Mouse (Mus musculus) midbrain, embryonic 13.5 days (tissue): ENCODE measurements around the gene Ppp4r3a. TPM values are rescaled to one million over a fixed set of nuclear protein-coding genes. Genes with fewer than 3 reads are reported as not detected.
"Not testable (repeated sequence)": the region's sequence is repeated elsewhere in the genome, so short reads cannot be mapped to it uniquely, and the experiment has no call there.

Experiments
- ATAC-seq: fragments of 200-750 bp; cut with Nextera tagmentation; 2 replicates; pipeline ENCODE4 v1.8.0; 2017; ENCODE audit warnings: mild to moderate bottlenecking, moderate TSS enrichment, moderate library complexity
- H3K27ac ChIP-seq: fragments of 300-500 bp; sonication (generic); 2 replicates; pipeline ENCODE4 v1.5.1; 2015; ENCODE audit warnings: inconsistent platforms, mild to moderate bottlenecking, moderate library complexity
- H3K27me3 ChIP-seq: fragments of 300-500 bp; sonication (generic); 2 replicates; pipeline ENCODE4 v1.6.1; 2015; ENCODE audit warnings: mild to moderate bottlenecking, inconsistent platforms
- H3K36me3 ChIP-seq: fragments of 300-500 bp; sonication (generic); 2 replicates; pipeline ENCODE4 v1.6.1; 2015; ENCODE audit warnings: mild to moderate bottlenecking, inconsistent platforms
- H3K4me1 ChIP-seq: fragments of 300-500 bp; sonication (generic); replicated peaks from 2 replicates; pipeline ENCODE4 v1.6.1; 2015; ENCODE audit warnings: inconsistent platforms
- H3K4me2 ChIP-seq: fragments of 300-500 bp; sonication (generic); replicated peaks from 2 replicates; pipeline ENCODE4 v1.6.1; 2015; ENCODE audit warnings: moderate library complexity, mild to moderate bottlenecking, inconsistent platforms
- H3K4me3 ChIP-seq: fragments of 300-500 bp; sonication (generic); replicated peaks from 2 replicates; pipeline ENCODE4 v1.5.1; 2015; ENCODE audit warnings: mild to moderate bottlenecking, inconsistent platforms
- H3K9ac ChIP-seq: fragments of 300-500 bp; sonication (generic); replicated peaks from 2 replicates; pipeline ENCODE4 v1.6.1; 2015; ENCODE audit warnings: mild to moderate bottlenecking, inconsistent platforms
- H3K9me3 ChIP-seq: fragments of 300-500 bp; sonication (generic); 2 replicates; pipeline ENCODE4 v1.6.1; 2016; ENCODE audit warnings: mild to moderate bottlenecking, inconsistent platforms
- whole genome bisulfite sequencing: fragments of 180-500 bp; shearing (Covaris S2); methylation state at CpG from one replicate; pipeline ENCODE4 v1.1.7; 2015; 5-methylcytosine and 5-hydroxymethylcytosine counted together
- polyA plus RNA-seq: library from polyadenylated mRNA; unstranded; fragments of >200 nt; fragmentation: Nextera tagmentation; extraction: Ambion mirVana; gene quantifications from 2 replicates; pipeline ENCODE4 v1.2.1, GENCODE M21; 2015

The Ppp4r3a gene
- polyA plus RNA-seq, 1 experiment from 2014 or later: 37.6 TPM

GRCm38 (mm10) chr12:101019031-101019430 is 64.5 kb downstream of the Ppp4r3a start:
- ATAC-seq: no peak
- Histone ChIP-seq H3K4me3 (no peak overlapping the region), H3K27ac (peak overlapping the region; percentile 59; the same call in 1 of the 2 replicates), H3K27me3 (0 out of 2 replicates have a peak, but pooled peaks cover 2% of the 10 kb centered on the region), H3K9me3 (no peaks in the 10 kb centered on the region), H3K4me1 (peaks cover 69% of the 10 kb centered on the region), H3K4me2 (no peak overlapping the region), H3K9ac (no peak overlapping the region), H3K36me3 (peaks cover 15% of the 10 kb centered on the region)
- WGBS: 23% methylated on average over 5 of the region's 5 CpGs

- no peak overlapping the region for H3K4me3 ChIP-seq
- 0 out of 2 replicates have a peak, but pooled peaks cover 2% of the 10 kb centered on the region for H3K27me3 ChIP-seq
- peak overlapping the region; percentile 58; the same call in 1 of the 2 replicates for H3K27ac ChIP-seq
- H3K4me1 ChIP-seq: peaks cover 69% of the 10 kb centered on the region
- peak overlapping the region; percentile 2 for H3K4me2 ChIP-seq
- ATAC-seq: peak; percentile 8; the same call in 1 of the 2 replicates
- H3K36me3 ChIP-seq: peaks cover 15% of the 10 kb centered on the region
- 23% methylated on average over 6 of the region's 6 CpGs for WGBS
- H3K9me3 ChIP-seq: no peaks in the 10 kb centered on the region
- no peak overlapping the region; the same call in 1 of the 2 replicates for H3K9ac ChIP-seq
Observed at GRCm38 (mm10) chr12:101017971-101018371, 65.5 kb downstream of the Ppp4r3a start.

- Histone ChIP-seq H3K4me1 (peaks cover 75% of the 10 kb centered on the region), H3K9ac (no peak overlapping the region)
Observed at GRCm38 (mm10) chr12:101016412-101016928, 67.0 kb downstream of the Ppp4r3a start.

GRCm38 (mm10) chr12:101015926-101016325 is 67.6 kb downstream of the Ppp4r3a start:
- no peak overlapping the region for H3K4me2 ChIP-seq
- H3K4me3 ChIP-seq: no peak overlapping the region
- H3K4me1 ChIP-seq: peaks cover 75% of the 10 kb centered on the region
- no peaks in the 10 kb centered on the region for H3K9me3 ChIP-seq
- H3K27me3 ChIP-seq: 0 out of 2 replicates have a peak, but pooled peaks cover 2% of the 10 kb centered on the region
- ATAC-seq: no peak; the same call in 1 of the 2 replicates
- H3K9ac ChIP-seq: no peak overlapping the region
- H3K36me3 ChIP-seq: peaks cover 4% of the 10 kb centered on the region
- whole genome bisulfite sequencing: 56% methylated on average over 4 of the region's 4 CpGs
- H3K27ac ChIP-seq: no peak overlapping the region

More at GRCm38 (mm10) chr12:101016412-101016928, 67.0 kb downstream of the Ppp4r3a start:
- H3K4me3 ChIP-seq: no peak overlapping the region
- 42% methylated on average over 5 of the region's 5 CpGs for WGBS
- no peaks in the 10 kb centered on the region for H3K9me3 ChIP-seq
- ATAC-seq: no peak
- H3K27ac ChIP-seq: no peak overlapping the region
- peaks cover 9% of the 10 kb centered on the region for H3K36me3 ChIP-seq
- H3K4me2 ChIP-seq: no peak overlapping the region
- 0 out of 2 replicates have a peak, but pooled peaks cover 2% of the 10 kb centered on the region for H3K27me3 ChIP-seq

GRCm38 (mm10) chr12:101015165-101015560 is 68.3 kb downstream of the Ppp4r3a start:
- H3K4me3 ChIP-seq: no peak overlapping the region
- 89% methylated on average over 11 of the region's 11 CpGs for WGBS
- H3K9me3 ChIP-seq: no peaks in the 10 kb centered on the region
- 0 out of 2 replicates have a peak, but pooled peaks cover 2% of the 10 kb centered on the region for H3K27me3 ChIP-seq
- H3K4me2 ChIP-seq: no peak overlapping the region
- ATAC-seq: no peak
- H3K4me1 ChIP-seq: peaks cover 75% of the 10 kb centered on the region
- H3K27ac ChIP-seq: no peak overlapping the region
- no peaks in the 10 kb centered on the region for H3K36me3 ChIP-seq
- no peak overlapping the region for H3K9ac ChIP-seq

GRCm38 (mm10) chr12:101014549-101015164 is 68.8 kb downstream of the Ppp4r3a start:
- 81% methylated on average over 10 of the region's 10 CpGs for WGBS
- Histone ChIP-seq H3K27me3 (0 out of 2 replicates have a peak, but pooled peaks cover 2% of the 10 kb centered on the region), H3K4me2 (no peak overlapping the region), H3K4me3 (no peak overlapping the region), H3K36me3 (no peaks in the 10 kb centered on the region), H3K9ac (no peak overlapping the region), H3K4me1 (peaks cover 72% of the 10 kb centered on the region), H3K9me3 (no peaks in the 10 kb centered on the region), H3K27ac (no peak overlapping the region)
- ATAC-seq: no peak

- ATAC-seq, H3K4me2 ChIP-seq, H3K9me3 ChIP-seq, H3K27ac ChIP-seq, H3K36me3 ChIP-seq, H3K9ac ChIP-seq, H3K27me3 ChIP-seq, H3K4me3 ChIP-seq: not testable (repeated sequence)
- H3K4me1 ChIP-seq: peaks cover 67% of the 10 kb centered on the region
- 92% methylated on average over 9 of the region's 9 CpGs for WGBS
Observed at GRCm38 (mm10) chr12:101013668-101014067, 69.8 kb downstream of the Ppp4r3a start.

GRCm38 (mm10) chr12:101013078-101013665 is 70.3 kb downstream of the Ppp4r3a start:
- no peak overlapping the region for H3K4me3 ChIP-seq
- no peak overlapping the region for H3K4me2 ChIP-seq
- H3K27me3 ChIP-seq: 0 out of 2 replicates have a peak, but pooled peaks cover 2% of the 10 kb centered on the region
- H3K4me1 ChIP-seq: peaks cover 67% of the 10 kb centered on the region
- H3K9me3 ChIP-seq: no peaks in the 10 kb centered on the region
- no peaks in the 10 kb centered on the region for H3K36me3 ChIP-seq
- no peak overlapping the region for H3K27ac ChIP-seq
- no peak overlapping the region for H3K9ac ChIP-seq
- 40% methylated on average over 8 of the region's 8 CpGs for WGBS
- no peak for ATAC-seq

GRCm38 (mm10) chr12:101012197-101013077 is 71.1 kb downstream of the Ppp4r3a start:
- 36% methylated on average over 17 of the region's 17 CpGs for WGBS
- H3K4me2 ChIP-seq: no peak overlapping the region
- ATAC-seq: no peak
- no peaks in the 10 kb centered on the region for H3K36me3 ChIP-seq
- 0 out of 2 replicates have a peak, but pooled peaks cover 2% of the 10 kb centered on the region for H3K27me3 ChIP-seq
- no peak overlapping the region for H3K27ac ChIP-seq
- no peaks in the 10 kb centered on the region for H3K9me3 ChIP-seq
- H3K4me1 ChIP-seq: peaks cover 67% of the 10 kb centered on the region
- no peak overlapping the region for H3K4me3 ChIP-seq
- H3K9ac ChIP-seq: no peak overlapping the region

- WGBS: 92% methylated on average over 7 of the region's 7 CpGs
- Histone ChIP-seq H3K36me3 (no peaks in the 10 kb centered on the region), H3K4me3 (no peak overlapping the region), H3K9ac (no peak overlapping the region), H3K27me3 (0 out of 2 replicates have a peak, but pooled peaks cover 2% of the 10 kb centered on the region), H3K27ac (no peak overlapping the region), H3K9me3 (no peaks in the 10 kb centered on the region), H3K4me2 (no peak overlapping the region), H3K4me1 (peaks cover 68% of the 10 kb centered on the region)
- no peak for ATAC-seq
Observed at GRCm38 (mm10) chr12:101011017-101011416, 72.5 kb downstream of the Ppp4r3a start.

GRCm38 (mm10) chr12:101010148-101010920 is 73.2 kb downstream of the Ppp4r3a start:
- H3K4me2 ChIP-seq: no peak overlapping the region
- H3K4me3 ChIP-seq: no peak overlapping the region
- 0 out of 2 replicates have a peak, but pooled peaks cover 2% of the 10 kb centered on the region for H3K27me3 ChIP-seq
- 73% methylated on average over 10 of the region's 10 CpGs for WGBS
- H3K9ac ChIP-seq: no peak overlapping the region
- H3K36me3 ChIP-seq: no peaks in the 10 kb centered on the region
- peaks cover 68% of the 10 kb centered on the region for H3K4me1 ChIP-seq
- H3K27ac ChIP-seq: no peak overlapping the region
- no peak for ATAC-seq
- no peaks in the 10 kb centered on the region for H3K9me3 ChIP-seq
